Mouse (Mus musculus) liver, postnatal 0 days (tissue): Measurements from ENCODE around the gene Zfp865. TPM values are rescaled to one million over a fixed set of nuclear protein-coding genes. Genes with fewer than 3 reads are reported as not detected.
"Not testable (repeated sequence)": the region's sequence is repeated elsewhere in the genome, so short reads cannot be mapped to it uniquely, and the experiment has no call there.

Experiments used
- ATAC-seq: fragments of 200-750 bp; cut with Nextera tagmentation; 2 replicates; pipeline ENCODE4 v1.8.0; 2017; ENCODE audit warnings: mild to moderate bottlenecking, moderate library complexity
- DNase-seq: peaks from one replicate; pipeline ENCODE4 v3.0.0-alpha.2; 2016
- H3K27ac ChIP-seq: fragments of 300-500 bp; sonication (generic); 2 replicates; pipeline ENCODE4 v1.5.1; 2014; ENCODE audit warnings: antibody characterized with exemption, moderate library complexity, mild to moderate bottlenecking, low read depth
- H3K27me3 ChIP-seq: fragments of 300-500 bp; sonication (generic); 2 replicates; pipeline ENCODE4 v1.6.1; 2014; ENCODE audit warnings: low read length, control low read depth, mixed read lengths; ENCODE audit not compliant: insufficient read depth
- H3K36me3 ChIP-seq: fragments of 300-500 bp; sonication (generic); replicated peaks from 2 replicates; pipeline ENCODE4 v1.6.1; 2014; ENCODE audit warnings: mild to moderate bottlenecking, control low read depth, low read length, moderate library complexity, mixed read lengths; ENCODE audit not compliant: insufficient read depth
- H3K4me1 ChIP-seq: fragments of 300-500 bp; sonication (generic); 2 replicates; pipeline ENCODE4 v1.6.1; 2014; ENCODE audit warnings: antibody characterized with exemption, mild to moderate bottlenecking, control low read depth; ENCODE audit not compliant: insufficient read depth
- H3K4me2 ChIP-seq: fragments of 300-500 bp; sonication (generic); 2 replicates; pipeline ENCODE4 v1.6.1; 2014; ENCODE audit warnings: low read depth, mild to moderate bottlenecking, low read length, moderate library complexity, mixed read lengths
- H3K4me3 ChIP-seq: fragments of 300-500 bp; sonication (generic); 2 replicates; pipeline ENCODE4 v1.5.1; 2014; ENCODE audit warnings: low read depth, low read length
- H3K9ac ChIP-seq: fragments of 300-500 bp; sonication (generic); replicated peaks from 2 replicates; pipeline ENCODE4 v1.6.1; 2014; ENCODE audit warnings: mild to moderate bottlenecking, moderate library complexity
- H3K9me3 ChIP-seq: fragments of 300-500 bp; sonication (generic); 2 replicates; pipeline ENCODE4 v1.6.1; 2016; ENCODE audit warnings: mild to moderate bottlenecking, control low read depth, low read length, mixed read lengths
- CTCF ChIP-seq: sonication (generic); IDR thresholded peaks from 2 replicates; pipeline ENCODE4 v1.5.1; 2016; ENCODE audit warnings: antibody characterized with exemption, low read depth
- EP300 ChIP-seq: IDR thresholded peaks from 2 replicates; pipeline ENCODE4 v1.6.1; 2016; ENCODE audit warnings: antibody characterized with exemption, low read depth, mild to moderate bottlenecking
- WGBS: fragments of 180-500 bp; shearing (Covaris S2); extraction: QIAGEN DNeasy Blood & Tissue Kit; methylation state at CpG from one replicate; pipeline ENCODE4 v1.1.7; 2014; ENCODE audit not compliant: insufficient replicate concordance; 5-methylcytosine and 5-hydroxymethylcytosine counted together
- polyA plus RNA-seq: library from polyadenylated mRNA; unstranded; fragments of >200 nt; fragmentation: Nextera tagmentation; extraction: Ambion mirVana; gene quantifications from 2 replicates; pipeline ENCODE4 v1.2.1, GENCODE M21; 2015

The Zfp865 gene
- polyA plus RNA-seq, 1 experiment from 2014 or later, result 1.3 TPM

DNA sequence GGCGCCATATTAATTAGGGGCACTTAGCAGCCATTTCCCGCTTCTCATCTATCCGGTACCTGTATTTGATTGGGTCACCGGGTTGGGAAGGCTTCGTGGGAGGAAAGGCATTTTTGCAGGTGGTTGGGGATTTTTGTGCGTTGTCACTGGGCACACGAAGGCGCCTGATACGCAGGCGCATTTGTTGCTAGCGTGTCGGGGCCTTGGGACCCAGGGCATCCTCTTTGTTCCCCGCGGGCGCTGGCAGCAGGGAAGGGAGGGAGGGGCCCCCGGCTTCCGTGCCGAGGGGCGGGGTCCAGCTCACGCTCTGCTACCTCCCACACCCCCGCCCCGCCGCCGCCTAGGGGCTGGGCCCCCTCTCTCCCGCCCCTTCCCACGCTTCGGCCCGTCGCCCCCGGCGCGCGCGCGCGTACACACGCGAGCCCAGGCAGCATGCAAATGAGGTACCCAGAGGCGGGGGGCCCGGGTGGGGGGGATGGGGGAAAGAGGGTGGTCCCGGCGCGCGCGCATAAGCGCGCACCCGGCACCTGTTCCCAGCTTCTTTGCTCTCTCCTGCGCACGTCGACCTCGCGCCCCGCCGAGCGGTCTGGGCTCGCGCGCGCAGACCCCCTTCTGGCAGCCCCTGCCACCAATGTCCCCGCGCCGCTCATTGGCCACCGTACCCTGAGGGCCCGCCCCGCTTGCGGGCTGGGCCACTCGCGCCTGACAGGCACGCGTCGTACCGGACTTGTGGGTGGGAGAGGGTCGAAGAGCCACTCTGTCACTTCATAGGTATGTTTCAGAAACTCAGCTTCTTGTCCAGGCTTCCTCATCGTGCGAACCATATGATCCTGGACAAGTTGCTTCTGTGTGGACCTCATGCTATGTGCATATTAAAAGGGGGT, 4.8 kb upstream of the Zfp865 start, which contains the start of gene Gm44973:
Gene Gm44973, plus strand, starts transcription at position 379 of the 884 bp plus-strand sequence.
- Histone ChIP-seq H3K4me2 (peak within 1 kb of the TSS; percentile 94), H3K4me3 (peak within 1 kb of the TSS; percentile 76), H3K27ac (peak within 1 kb of the TSS; percentile 98), H3K27me3 (no peaks in the 10 kb centered on the region), H3K36me3 (peaks cover 28% of the 10 kb centered on the region), H3K9ac (peak within 1 kb of the TSS; percentile 85), H3K4me1 (peaks cover 14% of the 10 kb centered on the region), H3K9me3 (no peaks in the 10 kb centered on the region)
- ATAC-seq, result peak; percentile 80
- no peak for TF ChIP-seq CTCF
- TF ChIP-seq EP300, result no peak; the same call in 1 of the 2 replicates
- peak; percentile 93 for DNase-seq
- WGBS, result 3% methylated on average over 62 of the region's 76 CpGs

- Histone ChIP-seq H3K27ac (peak overlapping the region; percentile 98), H3K9ac (peak overlapping the region; percentile 85), H3K4me1 (peaks cover 18% of the 10 kb centered on the region), H3K27me3 (no peaks in the 10 kb centered on the region), H3K4me2 (peak overlapping the region; percentile 94), H3K36me3 (peaks cover 21% of the 10 kb centered on the region), H3K9me3 (no peaks in the 10 kb centered on the region), H3K4me3 (peak overlapping the region; percentile 76)
- no peak for ATAC-seq
- no peak for TF ChIP-seq CTCF
- TF ChIP-seq EP300, result no peak
- WGBS, result 37% methylated on average over 3 of the region's 3 CpGs
- no peak for DNase-seq
Observed at GRCm38 (mm10) chr7:5016057-5016456, 4.1 kb upstream of the Zfp865 start.

- H3K36me3 ChIP-seq, result peaks cover 12% of the 10 kb centered on the region
- no peak for DNase-seq
- WGBS, result 90% methylated on average over 2 of the region's 2 CpGs
- no peak overlapping the region for H3K4me2 ChIP-seq
- no peaks in the 10 kb centered on the region for H3K27me3 ChIP-seq
- no peaks in the 10 kb centered on the region for H3K9me3 ChIP-seq
- no peak overlapping the region for H3K9ac ChIP-seq
- no peak overlapping the region for H3K27ac ChIP-seq
- no peak for TF ChIP-seq EP300
- TF ChIP-seq CTCF, result no peak
- peaks cover 19% of the 10 kb centered on the region for H3K4me1 ChIP-seq
- H3K4me3 ChIP-seq, result no peak overlapping the region
- ATAC-seq, result no peak
Observed at GRCm38 (mm10) chr7:5016920-5017319, 3.3 kb upstream of the Zfp865 start.

DNA sequence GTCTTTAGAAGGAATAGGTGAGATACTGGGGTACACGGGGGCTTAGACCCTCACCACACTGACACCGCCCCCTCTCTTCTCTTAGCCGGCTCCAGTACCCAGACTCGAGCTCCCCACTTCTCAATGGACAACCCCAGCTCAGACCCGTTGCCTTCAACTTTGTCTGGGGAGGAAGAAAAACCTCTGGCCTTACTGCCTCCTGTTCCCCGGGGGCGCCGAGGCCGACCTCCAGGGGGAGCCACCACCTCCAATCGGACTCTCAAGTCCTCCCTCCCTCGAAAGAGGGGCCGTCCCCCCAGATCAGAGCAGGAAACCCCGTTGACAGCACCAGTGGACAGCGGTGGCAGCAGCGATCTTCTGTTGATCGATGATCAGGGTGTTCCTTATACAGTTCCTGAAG, 2.8 kb upstream of the Zfp865 start:
- Histone ChIP-seq H3K36me3 (peaks cover 13% of the 10 kb centered on the region), H3K27me3 (no peaks in the 10 kb centered on the region), H3K9ac (no peak overlapping the region), H3K4me1 (peaks cover 19% of the 10 kb centered on the region), H3K4me2 (no peak overlapping the region), H3K9me3 (no peaks in the 10 kb centered on the region), H3K27ac (no peak overlapping the region), H3K4me3 (no peak overlapping the region)
- ATAC-seq, result no peak
- peak; percentile 17; the same call in 1 of the 2 replicates for TF ChIP-seq CTCF
- TF ChIP-seq EP300, result no peak
- WGBS, result 89% methylated on average over 16 of the region's 16 CpGs
- no peak for DNase-seq

- no peak overlapping the region for H3K27ac ChIP-seq
- WGBS, result 96% methylated on average over 21 of the region's 21 CpGs
Observed at GRCm38 (mm10) chr7:5017931-5018330, 2.2 kb upstream of the Zfp865 start.

DNA sequence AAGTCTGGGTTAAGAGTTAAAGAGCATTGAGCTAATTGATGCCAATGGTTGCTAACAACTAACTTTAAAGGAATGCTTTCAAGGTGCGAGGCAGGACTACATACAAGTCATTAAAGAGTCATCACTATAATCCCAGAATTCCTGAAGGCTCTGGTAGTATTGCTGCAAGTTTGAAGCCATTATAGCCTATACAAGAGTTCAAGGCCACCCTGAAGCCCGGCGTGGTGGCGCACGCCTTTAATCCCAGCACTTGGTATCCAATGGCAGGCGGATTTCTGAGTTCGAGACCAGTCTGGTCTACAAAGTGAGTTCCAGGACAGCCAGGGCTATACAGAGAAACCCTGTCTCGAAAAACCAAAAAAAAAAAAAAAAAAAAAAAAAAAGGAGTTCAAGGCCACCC, 600 bp upstream of the Zfp865 start:
- H3K9me3 ChIP-seq, H3K27me3 ChIP-seq, DNase-seq, ATAC-seq: not testable (repeated sequence)
- H3K4me3 ChIP-seq, result peak overlapping the region; percentile 99
- H3K9ac ChIP-seq, result peak overlapping the region; percentile 99
- H3K4me2 ChIP-seq, result peak overlapping the region; percentile 90
- peaks cover 21% of the 10 kb centered on the region for H3K36me3 ChIP-seq
- H3K4me1 ChIP-seq, result peaks cover 13% of the 10 kb centered on the region
- peak overlapping the region; percentile 99 for H3K27ac ChIP-seq
- 24% methylated on average over 8 of the region's 8 CpGs for WGBS

More at GRCm38 (mm10) chr7:5017931-5018330, 2.2 kb upstream of the Zfp865 start:
- no peak overlapping the region for H3K9ac ChIP-seq
- no peak overlapping the region for H3K4me2 ChIP-seq
- peaks cover 17% of the 10 kb centered on the region for H3K4me1 ChIP-seq
- ATAC-seq (no peak), DNase-seq (no peak)
- peaks cover 11% of the 10 kb centered on the region for H3K36me3 ChIP-seq
- H3K27me3 ChIP-seq, result no peaks in the 10 kb centered on the region
- no peak overlapping the region for H3K4me3 ChIP-seq
- no peaks in the 10 kb centered on the region for H3K9me3 ChIP-seq
- TF ChIP-seq EP300 (no peak), CTCF (no peak)
